Mouse (Mus musculus) G1E (cell line): ENCODE results near the gene Ercc8.

Experiments used
- CTCF ChIP-seq: IDR thresholded peaks from 2 replicates; pipeline ENCODE4 v1.5.1; 2012; ENCODE audit warnings: low read depth, low read length, inconsistent platforms, mixed read lengths
- GATA1 ChIP-seq: IDR thresholded peaks from 2 replicates; pipeline ENCODE4 v1.6.1; 2012; ENCODE audit warnings: borderline replicate concordance, low read length, inconsistent platforms, mixed read lengths
- POLR2AphosphoS5 ChIP-seq: IDR thresholded peaks from 2 replicates; pipeline ENCODE4 v1.6.1; 2012; ENCODE audit warnings: low read depth, low read length, inconsistent platforms; ENCODE audit not compliant: insufficient replicate concordance
- TAL1 ChIP-seq: conservative IDR thresholded peaks from 2 replicates; pipeline ENCODE4 v1.6.1; 2012; ENCODE audit warnings: low read depth, low read length, inconsistent platforms, mixed read lengths

DNA sequence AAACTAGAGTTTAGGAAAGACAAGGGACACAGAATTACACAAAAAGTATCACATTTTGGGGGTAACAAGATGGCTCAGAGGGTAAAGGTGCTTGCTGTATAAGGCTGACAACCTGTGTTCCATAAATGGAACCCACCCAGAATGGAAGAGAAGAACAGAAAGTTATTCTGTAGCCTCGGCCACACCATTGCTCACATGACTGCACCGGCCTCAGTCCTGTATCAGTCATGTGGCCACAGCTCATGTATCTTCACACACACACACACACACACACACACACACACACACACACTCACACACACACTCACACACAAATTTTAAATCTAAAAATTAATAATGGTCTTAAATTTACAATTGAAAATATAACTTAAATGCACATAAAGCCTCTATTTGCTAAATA lies 48.9 kb downstream of the Ercc8 start:
- no peak for TF ChIP-seq CTCF
- TF ChIP-seq GATA1: no peak
- TF ChIP-seq TAL1: no peak
- no peak for TF ChIP-seq POLR2AphosphoS5
